Comparison of ENCODE assay signal across 8 mouse cellular contexts in the genomic region with DNA sequence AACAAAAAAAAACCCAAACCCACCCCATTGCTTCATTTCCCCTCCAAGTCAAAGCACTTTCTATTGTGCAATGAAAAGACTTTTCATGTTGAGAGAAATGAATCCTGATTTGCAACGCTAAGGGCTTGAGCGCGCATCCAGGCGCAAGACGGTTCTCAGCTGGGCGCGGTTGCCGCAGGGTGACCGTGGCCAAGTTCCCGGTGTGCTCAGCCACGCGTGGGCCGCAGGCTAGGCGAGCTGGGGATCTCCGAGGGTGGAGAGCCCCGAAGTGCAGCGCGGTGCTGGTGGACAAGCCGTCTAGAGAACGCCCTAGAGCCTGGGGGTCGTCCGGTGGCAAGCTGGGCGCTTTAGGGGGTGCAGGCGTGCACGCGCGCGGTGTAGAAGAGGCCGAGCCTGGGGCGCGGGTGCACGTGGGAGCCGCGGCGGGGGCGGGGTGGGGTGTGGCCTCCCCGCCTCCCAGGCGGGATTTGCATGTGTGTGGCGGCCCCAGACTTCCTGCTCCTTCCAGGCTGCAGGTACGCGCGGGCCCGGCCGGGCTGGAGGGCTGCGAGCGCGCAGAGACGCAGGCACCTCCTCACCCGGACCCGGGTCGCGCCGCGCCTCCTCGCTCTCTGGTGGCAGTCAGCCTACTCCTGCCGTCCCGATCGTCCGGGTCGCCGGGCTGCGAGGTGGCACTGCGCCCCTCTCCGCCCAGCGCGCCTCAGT. TPM values are rescaled to one million over a fixed set of nuclear protein-coding genes. Genes with fewer than 3 reads are reported as not detected.
DNase-seq lines count a peak whose midpoint lies in the region; ATAC-seq and TF ChIP-seq lines count a peak whose summit lies in the region.

A gene (plus strand): TSS at position 493 of the 705 bp plus-strand sequence.

- DNase-seq in 3134 (ENCODE audit: extremely low read depth, insufficient read length, low spot score) = peak; percentile 93
- peak; percentile 64 for DNase-seq in embryo, embryonic 9.5 days (ENCODE audit: extremely low spot score)
- DNase-seq in lung, postnatal 4 days = peak; percentile 85 to 91
- DNase-seq in frontal cortex, postnatal 25 days (ENCODE audit: low spot score in 2 of 2) = no peak

- peak within 1 kb of the TSS; percentile 83 for H3K27ac ChIP-seq in heart, embryonic 12.5 days (ENCODE audit: poor library complexity, severe bottlenecking)
- peak within 1 kb of the TSS; percentile 91 for H3K27ac ChIP-seq in kidney, embryonic 16.5 days (ENCODE audit: low read length)
- H3K27ac ChIP-seq in small intestine, adult 2 months (ENCODE audit: insufficient read depth, low read depth, low read length) = peak within 1 kb of the TSS; percentile 87

- peaks cover 16% of the 10 kb centered on the region; the same call in 1 of the 2 replicates for H3K27me3 ChIP-seq in heart, embryonic 12.5 days (replicated peaks)
- no peaks in the 10 kb centered on the region for H3K27me3 ChIP-seq in kidney, embryonic 16.5 days (ENCODE audit: insufficient read depth, low read length)
- H3K27me3 ChIP-seq in small intestine, adult 2 months (ENCODE audit: control insufficient read depth, insufficient read depth, low read length) = no peaks in the 10 kb centered on the region

- H3K4me2 ChIP-seq in heart, embryonic 12.5 days = peak within 1 kb of the TSS; percentile 96
- H3K4me2 ChIP-seq in kidney, embryonic 16.5 days (replicated peaks; ENCODE audit: low read depth, low read length) = peak within 1 kb of the TSS; percentile 81

- H3K9me3 ChIP-seq in heart, embryonic 12.5 days (replicated peaks) = peaks cover 3% of the 10 kb centered on the region; the same call in 1 of the 2 replicates
- H3K9me3 ChIP-seq in kidney, embryonic 16.5 days (ENCODE audit: low read length) = no peaks in the 10 kb centered on the region

- TF ChIP-seq POLR2A in small intestine, adult 2 months (IDR thresholded peaks at IDR 0.05; ENCODE audit: low read depth, low read length) = peak; percentile 73

- peak within 1 kb of the TSS; percentile 81 for H3K9ac ChIP-seq in heart, embryonic 12.5 days
- peak within 1 kb of the TSS; percentile 74 for H3K9ac ChIP-seq in kidney, embryonic 16.5 days (replicated peaks; ENCODE audit: low read length)

- no peak for TF ChIP-seq CTCF in small intestine, adult 2 months (IDR thresholded peaks at IDR 0.05; ENCODE audit: extremely low read depth, insufficient read length, insufficient replicate concordance, low read depth, low read length)

- peak; percentile 76 for ATAC-seq in activated CD4-positive, CD25-positive, alpha-beta regulatory T cell, adult 4 months
- peak; percentile 77 for ATAC-seq in heart, embryonic 12.5 days (ENCODE audit: insufficient number of reproducible peaks, low FRiP score)
- ATAC-seq in kidney, embryonic 16.5 days (ENCODE audit: low FRiP score, low TSS enrichment) = peak; percentile 75

- under 1% methylated on average over 58 of the region's 66 CpGs for WGBS in heart, embryonic 12.5 days
- WGBS in kidney, embryonic 16.5 days = 0% methylated on average over 51 of the region's 66 CpGs
- WGBS in small intestine, adult 2 months = under 1% methylated on average over 65 of the region's 66 CpGs

- H3K4me1 ChIP-seq in heart, embryonic 12.5 days (replicated peaks) = peaks cover 27% of the 10 kb centered on the region
- peaks cover 36% of the 10 kb centered on the region for H3K4me1 ChIP-seq in kidney, embryonic 16.5 days (ENCODE audit: insufficient read depth, low read length)
- peaks cover 36% of the 10 kb centered on the region for H3K4me1 ChIP-seq in small intestine, adult 2 months (ENCODE audit: control insufficient read depth, insufficient read depth, insufficient read length, low read length)

- H3K4me3 ChIP-seq in heart, embryonic 12.5 days = peak within 1 kb of the TSS; percentile 58
- peak within 1 kb of the TSS; percentile 63 for H3K4me3 ChIP-seq in kidney, embryonic 16.5 days (ENCODE audit: low read length)
- H3K4me3 ChIP-seq in small intestine, adult 2 months (ENCODE audit: low read depth, low read length) = peak within 1 kb of the TSS; percentile 71

- no peaks in the 10 kb centered on the region for H3K36me3 ChIP-seq in heart, embryonic 12.5 days
- no peaks in the 10 kb centered on the region for H3K36me3 ChIP-seq in kidney, embryonic 16.5 days (ENCODE audit: insufficient read depth, low read length)
- H3K36me3 ChIP-seq in small intestine, adult 2 months (ENCODE audit: control insufficient read depth, insufficient read depth, low read length) = no peaks in the 10 kb centered on the region

RNA-seq across cellular contexts. Expression of the gene that starts here (rescaled TPM):
- polyA plus RNA-seq in activated CD4-positive, CD25-positive, alpha-beta regulatory T cell, adult 4 months (2017; shearing (Covaris generic)) = 1 to 10 TPM; 5.8 to 6.4 TPM
- polyA plus RNA-seq in heart, embryonic 12.5 days (2016; fragmentation: Nextera tagmentation; extraction: Ambion mirVana) = 3.1 and 4.4 TPM in 2 replicates
- polyA plus RNA-seq in kidney, embryonic 16.5 days (2015; fragmentation: Nextera tagmentation; extraction: Ambion mirVana) = 9.3 and 9.6 TPM in 2 replicates
- 46.1 and 66.7 TPM in 2 replicates for polyA plus RNA-seq in small intestine, adult 2 months (2012; rRNA removed)

Comparison
In these comparisons a context has a peak if more than half of its experiments do, and no peak if none do; other contexts are left out.
1. DNase-seq: peak in 3134 (single experiment), embryo, embryonic 9.5 days (single experiment) and lung, postnatal 4 days (2 of 2); none in frontal cortex, postnatal 25 days (0 of 2).
2. Peak in every context shown above with its lines, with median percentiles within 50 percentile points of each other: ATAC-seq, H3K27ac ChIP-seq and H3K4me3 ChIP-seq.